Mouse (Mus musculus): Measurements from ENCODE around the gene Usp21.
A peak's percentile ranks its signal among the peaks of the same experiment; 100 is the strongest.
"Not testable (repeated sequence)": the region's sequence is repeated elsewhere in the genome, so short reads cannot be mapped to it uniquely, and the experiment has no call there.

Gene Usp21

GRCm38 (mm10) chr1:171287136-171288081 lies at the start of gene Usp21:
Gene Usp21, minus strand, starts transcription at chr1:171287991.
- peak; percentile 96 for DNase-seq

- no peak for DNase-seq
These were observed 42.4 kb upstream of the Usp21 start for GRCm38 (mm10) chr1:171330216-171330560.

- DNase-seq: no peak
These were observed 41.8 kb upstream of the Usp21 start for GRCm38 (mm10) chr1:171329433-171330215.

- peak; percentile 96 for DNase-seq
These were observed 41.1 kb upstream of the Usp21 start, which contains the start of gene Dedd for GRCm38 (mm10) chr1:171328839-171329432. Gene Dedd, plus strand, starts transcription at chr1:171329145.

GRCm38 (mm10) chr1:171328244-171328643 lies 40.5 kb upstream of the Usp21 start:
- DNase-seq: no peak

GRCm38 (mm10) chr1:171326588-171326987 lies 38.8 kb upstream of the Usp21 start:
- DNase-seq: not testable (repeated sequence)

GRCm38 (mm10) chr1:171325571-171325970 lies 37.8 kb upstream of the Usp21 start:
- DNase-seq: no peak

GRCm38 (mm10) chr1:171322012-171322411 lies 34.2 kb upstream of the Usp21 start:
- DNase-seq: no peak

GRCm38 (mm10) chr1:171321415-171321814 lies 33.6 kb upstream of the Usp21 start:
- no peak for DNase-seq

- no peak for DNase-seq
These were observed 32.4 kb upstream of the Usp21 start for GRCm38 (mm10) chr1:171320151-171320550.

- no peak for DNase-seq
These were observed 32.0 kb upstream of the Usp21 start for GRCm38 (mm10) chr1:171319748-171320147.

- no peak for DNase-seq
These were observed 21.5 kb upstream of the Usp21 start for GRCm38 (mm10) chr1:171309321-171309720.

GRCm38 (mm10) chr1:171306157-171306556 lies 18.4 kb upstream of the Usp21 start:
- DNase-seq: not testable (repeated sequence)

- DNase-seq: no peak
These were observed 10.4 kb upstream of the Usp21 start for GRCm38 (mm10) chr1:171298226-171298625.

- no peak for DNase-seq
These were observed 7.2 kb upstream of the Usp21 start for GRCm38 (mm10) chr1:171295063-171295402.

- peak; percentile 82 for DNase-seq
These were observed 6.7 kb upstream of the Usp21 start, which contains the start of gene Ufc1 for GRCm38 (mm10) chr1:171294298-171295062. Gene Ufc1, minus strand, starts transcription at chr1:171295024.

GRCm38 (mm10) chr1:171293906-171294297 lies 6.1 kb upstream of the Usp21 start:
- DNase-seq: no peak

GRCm38 (mm10) chr1:171293351-171293750 lies 5.6 kb upstream of the Usp21 start:
- DNase-seq: no peak

- DNase-seq: no peak
These were observed 537 bp upstream of the Usp21 start for GRCm38 (mm10) chr1:171288328-171288727.

GRCm38 (mm10) chr1:171286517-171286916 lies 1.3 kb downstream of the Usp21 start:
- DNase-seq: no peak

- DNase-seq: no peak
These were observed 2.5 kb downstream of the Usp21 start for GRCm38 (mm10) chr1:171285096-171285892.

- DNase-seq: no peak
These were observed 3.3 kb downstream of the Usp21 start for GRCm38 (mm10) chr1:171284491-171284890.

Data from layer of hippocampus, adult 9-11 months (tissue).